Mouse (Mus musculus) adrenal gland, postnatal 25 days (tissue): ENCODE results near the gene Hpgd. TPM values are rescaled to one million over a fixed set of nuclear protein-coding genes. Genes with fewer than 3 reads are reported as not detected.
"Not testable (repeated sequence)": the region's sequence is repeated elsewhere in the genome, so short reads cannot be mapped to it uniquely, and the experiment has no call there.

Experiments
- DNase-seq: peaks from one replicate; pipeline ENCODE4 v3.0.0; 2021; ENCODE audit warnings: mixed read lengths
- long read RNA-seq: library from polyadenylated mRNA; stranded (forward); transcript quantifications from one replicate; pipeline ENCODE4 v2.0.0, GENCODE M21; 2021
- total RNA-seq: library from RNA; stranded (reverse); gene quantifications from 2 replicates; pipeline ENCODE4 v1.2.3, GENCODE M21; 2021

The Hpgd gene
- total RNA-seq = 5.7 and 6.2 TPM in 2 replicates
- long read RNA-seq, transcript Hpgd-201 (7 exons, 1,683 nt) = major isoform, 97 of 104 reads
- long read RNA-seq, partial matches to known transcripts = 6 of 104 reads
- long read RNA-seq, other reads (novel, unspliced or antisense) = 1 of 104 reads

- peak; percentile 28 for DNase-seq
These were observed at the start of gene Hpgd for GRCm38 (mm10) chr8:56294373-56294877. Gene Hpgd (plus strand): TSS chr8:56294585.

- not testable (repeated sequence) for DNase-seq
These were observed 42.7 kb upstream of the Hpgd start for GRCm38 (mm10) chr8:56251728-56252127.

GRCm38 (mm10) chr8:56252314-56252713, 42.1 kb upstream of the Hpgd start:
- no peak for DNase-seq

- DNase-seq = no peak
These were observed 33.2 kb upstream of the Hpgd start for GRCm38 (mm10) chr8:56261190-56261589.

GRCm38 (mm10) chr8:56269687-56270663, 24.4 kb upstream of the Hpgd start:
- no peak for DNase-seq

- DNase-seq = no peak
These were observed 21.5 kb upstream of the Hpgd start for GRCm38 (mm10) chr8:56272934-56273333.

GRCm38 (mm10) chr8:56275316-56275715, 19.1 kb upstream of the Hpgd start:
- no peak for DNase-seq

- DNase-seq = no peak
These were observed 16.4 kb upstream of the Hpgd start for GRCm38 (mm10) chr8:56277810-56278528.

GRCm38 (mm10) chr8:56278545-56279063, 15.8 kb upstream of the Hpgd start:
- DNase-seq = no peak

GRCm38 (mm10) chr8:56283936-56284335, 10.4 kb upstream of the Hpgd start:
- DNase-seq = no peak

- no peak for DNase-seq
These were observed 9.4 kb upstream of the Hpgd start for GRCm38 (mm10) chr8:56284957-56285356.

GRCm38 (mm10) chr8:56286717-56287116, 7.7 kb upstream of the Hpgd start:
- DNase-seq = no peak

GRCm38 (mm10) chr8:56287370-56288072, 6.9 kb upstream of the Hpgd start:
- no peak for DNase-seq

- DNase-seq = no peak
These were observed 2.1 kb upstream of the Hpgd start for GRCm38 (mm10) chr8:56292318-56292717.

GRCm38 (mm10) chr8:56293480-56293879, 905 bp upstream of the Hpgd start:
- peak; percentile 33 for DNase-seq

GRCm38 (mm10) chr8:56294886-56295555, 636 bp downstream of the Hpgd start:
- DNase-seq = no peak

- DNase-seq = no peak
These were observed 5.0 kb downstream of the Hpgd start for GRCm38 (mm10) chr8:56299421-56299820.

- DNase-seq = not testable (repeated sequence)
These were observed 6.9 kb downstream of the Hpgd start for GRCm38 (mm10) chr8:56301303-56301702.

GRCm38 (mm10) chr8:56304595-56304994, 10.2 kb downstream of the Hpgd start:
- DNase-seq = no peak

- DNase-seq = no peak
These were observed 19.2 kb downstream of the Hpgd start for GRCm38 (mm10) chr8:56313622-56314021.

GRCm38 (mm10) chr8:56315189-56315588, 20.8 kb downstream of the Hpgd start:
- no peak for DNase-seq
